Mouse (Mus musculus): ENCODE data around the gene Blvra.

DNA sequence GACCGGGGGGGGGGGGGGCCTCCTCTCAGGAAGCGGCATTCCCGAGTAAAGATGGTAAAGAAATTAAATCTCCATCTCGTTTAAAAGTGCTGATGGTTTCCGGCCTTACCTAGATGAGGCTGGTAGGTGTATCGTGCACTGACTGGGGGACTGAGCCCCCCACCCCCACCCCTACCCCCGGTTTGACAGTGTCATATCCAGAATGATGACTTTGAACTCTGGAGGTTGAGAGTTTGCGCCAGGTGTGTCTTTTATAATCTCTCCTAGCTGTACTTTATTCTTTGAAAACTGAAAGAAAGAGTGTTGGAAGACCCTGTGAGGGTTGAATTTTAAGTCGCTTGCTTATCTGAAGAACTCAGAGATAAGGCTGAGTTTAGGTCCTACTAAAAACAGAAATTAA is 414 bp downstream of the Blvra start:
- no peak for TF ChIP-seq CTCF (IDR thresholded peaks at IDR 0.05; ENCODE audit: low read depth)
- TF ChIP-seq EP300 (IDR thresholded peaks at IDR 0.05; ENCODE audit: low read depth) = no peak
